In the genomic region with DNA sequence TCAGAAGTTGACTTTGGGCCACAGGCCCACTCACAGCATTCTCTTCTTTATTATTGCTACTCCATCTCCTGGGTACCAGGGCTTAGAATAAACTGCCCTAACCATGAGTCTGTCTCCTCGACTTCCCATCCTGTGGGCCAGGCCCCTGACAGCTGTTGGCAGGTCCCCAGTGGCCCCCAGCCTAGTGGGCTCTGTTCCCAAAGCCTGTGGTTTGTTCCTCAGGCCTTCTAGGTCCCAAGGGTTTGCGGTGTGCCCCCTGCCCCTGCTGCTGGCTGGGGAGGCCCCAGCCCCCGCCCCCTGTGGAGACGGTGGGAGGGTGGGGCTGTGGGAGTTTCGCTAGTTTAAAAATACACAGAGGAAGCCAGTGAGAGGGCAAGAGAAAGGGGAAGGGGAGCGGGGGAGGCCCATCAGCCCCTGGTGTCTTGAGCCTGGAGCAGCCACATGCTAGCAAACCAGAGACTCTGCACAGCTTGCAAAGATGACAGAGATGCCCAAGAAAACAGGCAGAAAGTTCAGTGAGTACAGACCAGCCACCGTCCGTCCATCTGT, we compare ENCODE assay signal across 8 mouse cellular contexts. TPM values are rescaled to one million over a fixed set of nuclear protein-coding genes. Genes with fewer than 3 reads are reported as not detected.
DNase-seq lines count a peak whose midpoint lies in the region; ATAC-seq and TF ChIP-seq lines count a peak whose summit lies in the region.

A gene (plus strand): TSS at position 375 of the 549 bp plus-strand sequence.

- no peak for ATAC-seq in activated CD4-positive, CD25-positive, alpha-beta regulatory T cell, adult 4 months
- ATAC-seq in forebrain, postnatal 0 days = no peak
- ATAC-seq in intestine, embryonic 14.5 days (replicated peaks; ENCODE audit: low FRiP score, low TSS enrichment, low read depth) = 0 out of 2 replicates have a peak, but pooled peaks have one; percentile 18
- ATAC-seq in liver, embryonic 11.5 days (replicated peaks; ENCODE audit: low FRiP score) = no peak; the same call in 1 of the 2 replicates

- no peak within 1 kb of the TSS for H3K27ac ChIP-seq in forebrain, postnatal 0 days (ENCODE audit: low read depth, low read length)
- peak within 1 kb of the TSS; percentile 71 for H3K27ac ChIP-seq in intestine, embryonic 14.5 days (ENCODE audit: low read depth)
- H3K27ac ChIP-seq in liver, embryonic 11.5 days (ENCODE audit: low read depth, low read length) = peak within 1 kb of the TSS; percentile 59

- DNase-seq in A20 (ENCODE audit: low read depth, low spot score) = peak; percentile 83
- peak; percentile 14 for DNase-seq in forebrain, postnatal 0 days
- DNase-seq in intestine, embryonic 14.5 days (ENCODE audit: low spot score) = no peak
- no peak for DNase-seq in liver, embryonic 11.5 days (ENCODE audit: low spot score)
- DNase-seq in natural killer cell, adult 2 months (ENCODE audit: low spot score in 2 of 2) = peak; percentile 50 to 55
- DNase-seq in right cerebral cortex, postnatal 25 days = no peak
- DNase-seq in urinary bladder, postnatal 10 days (ENCODE audit: low spot score) = no peak

- H3K9ac ChIP-seq in forebrain, postnatal 0 days = no peak within 1 kb of the TSS
- H3K9ac ChIP-seq in intestine, embryonic 14.5 days (ENCODE audit: low read length) = 0 out of 2 replicates have a peak within 1 kb of the TSS, but pooled peaks have one; percentile 25
- peak within 1 kb of the TSS; percentile 34 for H3K9ac ChIP-seq in liver, embryonic 11.5 days (ENCODE audit: low read depth, low read length)

- no peak within 1 kb of the TSS for H3K4me3 ChIP-seq in forebrain, postnatal 0 days (ENCODE audit: low read depth, low read length)
- peak within 1 kb of the TSS; percentile 25 for H3K4me3 ChIP-seq in intestine, embryonic 14.5 days (ENCODE audit: low read depth, low read length)
- peak within 1 kb of the TSS; percentile 33 for H3K4me3 ChIP-seq in liver, embryonic 11.5 days (ENCODE audit: low read depth, low read length)

- WGBS in forebrain, postnatal 0 days = 44% methylated on average over 8 of the region's 8 CpGs
- 24% methylated on average over 8 of the region's 8 CpGs for WGBS in intestine, embryonic 14.5 days
- WGBS in liver, embryonic 11.5 days = 29% methylated on average over 8 of the region's 8 CpGs

- no peak for TF ChIP-seq CTCF in forebrain, postnatal 0 days (IDR thresholded peaks at IDR 0.05; ENCODE audit: low read depth)

- H3K4me2 ChIP-seq in forebrain, postnatal 0 days (ENCODE audit: low read depth) = no peak within 1 kb of the TSS
- peak within 1 kb of the TSS; percentile 43 for H3K4me2 ChIP-seq in intestine, embryonic 14.5 days (ENCODE audit: low read length)
- peak within 1 kb of the TSS; percentile 49 for H3K4me2 ChIP-seq in liver, embryonic 11.5 days

- no peaks in the 10 kb centered on the region for H3K9me3 ChIP-seq in forebrain, postnatal 0 days (ENCODE audit: low read length)
- H3K9me3 ChIP-seq in intestine, embryonic 14.5 days (ENCODE audit: control insufficient read depth, low read length) = no peaks in the 10 kb centered on the region
- no peaks in the 10 kb centered on the region; the same call in 1 of the 2 replicates for H3K9me3 ChIP-seq in liver, embryonic 11.5 days (ENCODE audit: control insufficient read depth, low read length)

- no peaks in the 10 kb centered on the region for H3K4me1 ChIP-seq in forebrain, postnatal 0 days (ENCODE audit: insufficient read depth)
- peaks cover 17% of the 10 kb centered on the region for H3K4me1 ChIP-seq in intestine, embryonic 14.5 days (replicated peaks; ENCODE audit: control insufficient read depth, insufficient read depth, low read length)
- peaks cover 11% of the 10 kb centered on the region for H3K4me1 ChIP-seq in liver, embryonic 11.5 days (replicated peaks; ENCODE audit: control insufficient read depth, insufficient read depth, low read length)

- H3K36me3 ChIP-seq in forebrain, postnatal 0 days (ENCODE audit: insufficient read depth) = no peaks in the 10 kb centered on the region
- no peaks in the 10 kb centered on the region; the same call in 1 of the 2 replicates for H3K36me3 ChIP-seq in intestine, embryonic 14.5 days (ENCODE audit: control insufficient read depth, insufficient read depth, low read length)
- no peaks in the 10 kb centered on the region for H3K36me3 ChIP-seq in liver, embryonic 11.5 days (ENCODE audit: control insufficient read depth, insufficient read depth, low read length)

- no peaks in the 10 kb centered on the region for H3K27me3 ChIP-seq in forebrain, postnatal 0 days (ENCODE audit: insufficient read depth, low read length)
- H3K27me3 ChIP-seq in intestine, embryonic 14.5 days (replicated peaks; ENCODE audit: control insufficient read depth, insufficient read depth, low read length) = no peaks in the 10 kb centered on the region
- no peaks in the 10 kb centered on the region for H3K27me3 ChIP-seq in liver, embryonic 11.5 days (replicated peaks; ENCODE audit: control insufficient read depth, insufficient read depth, low read length)

RNA-seq across cellular contexts. Expression of the gene that starts here (rescaled TPM):
- 10 to 100 TPM; 62.2 to 84.6 TPM for polyA plus RNA-seq in activated CD4-positive, CD25-positive, alpha-beta regulatory T cell, adult 4 months (2017; shearing (Covaris generic))
- 16.5 and 24.1 TPM in 2 replicates for total RNA-seq in forebrain, postnatal 0 days (2014; rRNA removed)
- 41.3 and 48.9 TPM in 2 replicates for polyA plus RNA-seq in forebrain, postnatal 0 days (2015; fragmentation: Nextera tagmentation; extraction: Ambion mirVana)
- polyA plus RNA-seq in intestine, embryonic 14.5 days (2014; fragmentation: Nextera tagmentation; extraction: Ambion mirVana) = 32.5 and 32.7 TPM in 2 replicates
- polyA plus RNA-seq in liver, embryonic 11.5 days (2014; fragmentation: Nextera tagmentation; extraction: Ambion mirVana) = 13.4 and 14.2 TPM in 2 replicates

Comparison
In these comparisons a context has a peak if more than half of its experiments do, and no peak if none do; other contexts are left out.
1. DNase-seq: peak in A20 (single experiment), forebrain, postnatal 0 days (single experiment) and natural killer cell, adult 2 months (2 of 2); none in intestine, embryonic 14.5 days (single experiment), liver, embryonic 11.5 days (single experiment), right cerebral cortex, postnatal 25 days (single experiment) and urinary bladder, postnatal 10 days (single experiment).